Mouse (Mus musculus) liver, embryonic 12.5 days (tissue): ENCODE results near the gene Grin2b. TPM values are rescaled to one million over a fixed set of nuclear protein-coding genes. Genes with fewer than 3 reads are reported as not detected.
"Not testable (repeated sequence)": the region's sequence is repeated elsewhere in the genome, so short reads cannot be mapped to it uniquely, and the experiment has no call there.

Experiments used
- ATAC-seq: fragments of 200-750 bp; cut with Nextera tagmentation; 2 replicates; pipeline ENCODE4 v1.8.0; 2017; ENCODE audit warnings: moderate number of reproducible peaks, mild to moderate bottlenecking, moderate library complexity
- H3K27ac ChIP-seq: fragments of 300-500 bp; sonication (generic); 2 replicates; pipeline ENCODE4 v1.5.1; 2016; ENCODE audit warnings: mild to moderate bottlenecking
- H3K27me3 ChIP-seq: fragments of 300-500 bp; sonication (generic); replicated peaks from 2 replicates; pipeline ENCODE4 v1.6.1; 2016; ENCODE audit warnings: mild to moderate bottlenecking, moderate library complexity
- H3K36me3 ChIP-seq: fragments of 300-500 bp; sonication (generic); 2 replicates; pipeline ENCODE4 v1.6.1; 2016; ENCODE audit warnings: mild to moderate bottlenecking, moderate library complexity
- H3K4me1 ChIP-seq: fragments of 300-500 bp; sonication (generic); 2 replicates; pipeline ENCODE4 v1.6.1; 2016
- H3K4me2 ChIP-seq: fragments of 300-500 bp; sonication (generic); 2 replicates; pipeline ENCODE4 v1.6.1; 2016; ENCODE audit warnings: mild to moderate bottlenecking, moderate library complexity
- H3K4me3 ChIP-seq: fragments of 300-500 bp; sonication (generic); 2 replicates; pipeline ENCODE4 v1.5.1; 2016; ENCODE audit warnings: mild to moderate bottlenecking, moderate library complexity
- H3K9ac ChIP-seq: fragments of 300-500 bp; sonication (generic); 2 replicates; pipeline ENCODE4 v1.6.1; 2016; ENCODE audit warnings: mild to moderate bottlenecking, moderate library complexity
- H3K9me3 ChIP-seq: fragments of 300-500 bp; sonication (generic); replicated peaks from 2 replicates; pipeline ENCODE4 v1.6.1; 2016; ENCODE audit warnings: mild to moderate bottlenecking, moderate library complexity
- WGBS: fragments of 180-500 bp; shearing (Covaris S2); methylation state at CpG from one replicate; pipeline ENCODE4 v1.1.7; 2016; ENCODE audit not compliant: insufficient replicate concordance; 5-methylcytosine and 5-hydroxymethylcytosine counted together
- microRNA-seq: library from miRNA; unstranded; fragments of <30 nt; microRNA quantifications from one replicate; pipeline ENCODE4, GENCODE M21; 2017
- polyA plus RNA-seq: library from polyadenylated mRNA; unstranded; fragments of >200 nt; fragmentation: Nextera tagmentation; extraction: Ambion mirVana; gene quantifications from 2 replicates; pipeline ENCODE4 v1.2.1, GENCODE M21; 2016

The Grin2b gene
- polyA plus RNA-seq, 1 experiment from 2014 or later, result 0.26 TPM

- H3K27ac ChIP-seq, result no peak overlapping the region
- H3K9ac ChIP-seq, result no peak overlapping the region
- H3K27me3 ChIP-seq, result no peaks in the 10 kb centered on the region
- H3K4me1 ChIP-seq, result no peaks in the 10 kb centered on the region
- no peaks in the 10 kb centered on the region for H3K9me3 ChIP-seq
- no peak overlapping the region for H3K4me2 ChIP-seq
- 46% methylated on average over 12 of the region's 12 CpGs for WGBS
- no peak overlapping the region for H3K4me3 ChIP-seq
- no peaks in the 10 kb centered on the region for H3K36me3 ChIP-seq
- ATAC-seq, result no peak
Observed at GRCm38 (mm10) chr6:135700717-135701345, 472.5 kb downstream of the Grin2b start.

GRCm38 (mm10) chr6:135692533-135692932 is 480.8 kb downstream of the Grin2b start:
- Histone ChIP-seq H3K9me3 (0 out of 2 replicates have a peak, but pooled peaks cover 6% of the 10 kb centered on the region), H3K27ac (no peak overlapping the region), H3K36me3 (no peaks in the 10 kb centered on the region), H3K9ac (no peak overlapping the region), H3K27me3 (no peaks in the 10 kb centered on the region), H3K4me2 (no peak overlapping the region), H3K4me3 (no peak overlapping the region), H3K4me1 (no peaks in the 10 kb centered on the region)
- no peak for ATAC-seq
- 79% methylated on average over 9 of the region's 9 CpGs for WGBS

GRCm38 (mm10) chr6:135691561-135691960 is 481.8 kb downstream of the Grin2b start:
- Histone ChIP-seq H3K27ac (no peak overlapping the region), H3K4me3 (no peak overlapping the region), H3K9me3 (0 out of 2 replicates have a peak, but pooled peaks cover 6% of the 10 kb centered on the region), H3K27me3 (no peaks in the 10 kb centered on the region), H3K4me2 (no peak overlapping the region), H3K4me1 (no peaks in the 10 kb centered on the region), H3K9ac (no peak overlapping the region), H3K36me3 (no peaks in the 10 kb centered on the region)
- 79% methylated on average over 7 of the region's 7 CpGs for WGBS
- no peak for ATAC-seq

GRCm38 (mm10) chr6:135687926-135688325 is 485.4 kb downstream of the Grin2b start:
- H3K4me2 ChIP-seq, result no peak overlapping the region
- H3K27me3 ChIP-seq, result no peaks in the 10 kb centered on the region
- no peak overlapping the region for H3K27ac ChIP-seq
- H3K36me3 ChIP-seq, result no peaks in the 10 kb centered on the region
- 66% methylated on average over 9 of the region's 9 CpGs for WGBS
- no peak for ATAC-seq
- no peak overlapping the region for H3K4me3 ChIP-seq
- 0 out of 2 replicates have a peak, but pooled peaks cover 6% of the 10 kb centered on the region for H3K9me3 ChIP-seq
- H3K9ac ChIP-seq, result no peak overlapping the region
- H3K4me1 ChIP-seq, result no peaks in the 10 kb centered on the region

DNA sequence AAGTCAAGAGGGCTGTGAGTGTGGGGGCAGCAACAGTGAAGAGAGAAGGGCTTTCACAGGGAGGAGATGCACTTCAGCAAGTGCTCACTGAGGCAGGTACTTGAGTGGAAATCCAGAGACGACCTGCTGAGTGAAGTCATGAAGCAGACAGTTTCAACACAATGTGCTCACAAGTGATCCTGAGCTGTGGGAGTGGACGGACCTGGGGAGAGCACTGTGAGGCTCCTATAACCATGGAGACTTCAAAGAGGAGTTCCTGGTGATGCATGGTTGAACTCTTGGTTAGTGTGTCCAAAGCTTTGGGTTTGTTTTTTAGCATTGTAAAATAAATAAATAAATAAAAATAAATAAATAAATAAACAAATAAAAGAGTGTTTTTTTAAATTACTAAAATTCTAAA is 489.1 kb downstream of the Grin2b start:
- H3K36me3 ChIP-seq, result no peaks in the 10 kb centered on the region
- H3K4me2 ChIP-seq, result no peak overlapping the region
- H3K4me3 ChIP-seq, result no peak overlapping the region
- no peaks in the 10 kb centered on the region for H3K27me3 ChIP-seq
- H3K4me1 ChIP-seq, result no peaks in the 10 kb centered on the region
- no peaks in the 10 kb centered on the region for H3K9me3 ChIP-seq
- 44% methylated on average over 2 of the region's 2 CpGs for WGBS
- no peak for ATAC-seq
- H3K27ac ChIP-seq, result no peak overlapping the region
- no peak overlapping the region for H3K9ac ChIP-seq

DNA sequence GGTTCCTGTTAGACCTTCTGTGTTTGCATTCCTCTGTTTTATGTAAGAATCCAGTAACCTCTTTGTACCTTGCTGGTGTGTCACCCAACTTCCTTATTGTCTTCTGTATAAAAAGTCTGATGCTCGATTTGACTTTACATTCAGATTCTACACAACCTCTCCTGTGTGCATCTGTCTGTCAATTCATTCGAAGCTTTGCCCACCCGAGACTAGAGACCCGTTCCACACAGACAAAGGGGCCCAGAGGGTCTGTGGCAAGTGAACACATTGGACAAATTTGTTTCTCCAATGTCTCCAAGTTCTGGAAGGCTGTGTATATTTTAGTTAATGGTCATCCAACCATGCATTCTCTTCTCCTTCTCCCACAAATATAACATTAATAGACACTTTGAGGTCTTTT is 491.9 kb downstream of the Grin2b start:
- not testable (repeated sequence) for H3K4me3 ChIP-seq, H3K27me3 ChIP-seq, H3K4me2 ChIP-seq, H3K36me3 ChIP-seq, H3K9me3 ChIP-seq, H3K4me1 ChIP-seq, H3K27ac ChIP-seq, ATAC-seq, H3K9ac ChIP-seq
- 59% methylated on average over 4 of the region's 4 CpGs for WGBS

DNA sequence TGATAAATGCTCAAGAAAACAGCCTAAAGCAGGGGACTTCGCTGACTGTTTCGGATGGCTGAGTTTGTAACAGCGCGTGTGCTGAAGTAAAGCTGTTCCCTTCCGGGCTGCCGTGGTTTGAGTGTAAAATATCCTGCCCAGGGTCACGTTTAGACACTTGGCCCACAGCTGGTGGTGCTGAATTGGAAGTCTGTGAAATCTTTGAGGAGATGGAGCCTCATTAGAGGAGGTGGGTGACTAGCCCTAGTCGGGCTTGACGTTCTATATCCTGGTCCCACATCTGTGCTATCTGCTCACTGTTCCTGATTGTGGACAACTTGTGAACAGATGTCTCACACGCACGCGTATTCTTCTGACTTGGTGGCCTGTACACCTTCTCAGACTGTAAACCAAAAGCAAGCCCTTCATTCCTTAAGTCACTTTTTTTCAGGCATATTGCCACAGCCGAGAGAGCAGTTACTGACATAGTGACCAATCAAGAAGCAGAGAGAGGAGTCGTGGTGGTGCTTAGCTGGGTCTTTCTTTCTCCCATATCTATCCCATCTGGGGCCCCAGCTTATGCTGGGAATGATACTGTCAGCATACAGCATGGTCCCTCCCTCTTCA is 493.1 kb downstream of the Grin2b start:
- no peaks in the 10 kb centered on the region for H3K4me1 ChIP-seq
- 67% methylated on average over 14 of the region's 14 CpGs for WGBS
- H3K27ac ChIP-seq, result no peak overlapping the region
- H3K36me3 ChIP-seq, result no peaks in the 10 kb centered on the region
- H3K4me2 ChIP-seq, result no peak overlapping the region
- H3K4me3 ChIP-seq, result no peak overlapping the region
- no peaks in the 10 kb centered on the region for H3K27me3 ChIP-seq
- no peak overlapping the region for H3K9ac ChIP-seq
- H3K9me3 ChIP-seq, result no peaks in the 10 kb centered on the region
- no peak for ATAC-seq

GRCm38 (mm10) chr6:135674380-135674779 is 498.9 kb downstream of the Grin2b start:
- Histone ChIP-seq H3K4me2 (no peak overlapping the region), H3K9ac (no peak overlapping the region), H3K27me3 (no peaks in the 10 kb centered on the region), H3K27ac (no peak overlapping the region), H3K36me3 (no peaks in the 10 kb centered on the region), H3K9me3 (no peaks in the 10 kb centered on the region), H3K4me1 (no peaks in the 10 kb centered on the region), H3K4me3 (no peak overlapping the region)
- no peak for ATAC-seq
- 43% methylated on average over 4 of the region's 4 CpGs for WGBS

DNA sequence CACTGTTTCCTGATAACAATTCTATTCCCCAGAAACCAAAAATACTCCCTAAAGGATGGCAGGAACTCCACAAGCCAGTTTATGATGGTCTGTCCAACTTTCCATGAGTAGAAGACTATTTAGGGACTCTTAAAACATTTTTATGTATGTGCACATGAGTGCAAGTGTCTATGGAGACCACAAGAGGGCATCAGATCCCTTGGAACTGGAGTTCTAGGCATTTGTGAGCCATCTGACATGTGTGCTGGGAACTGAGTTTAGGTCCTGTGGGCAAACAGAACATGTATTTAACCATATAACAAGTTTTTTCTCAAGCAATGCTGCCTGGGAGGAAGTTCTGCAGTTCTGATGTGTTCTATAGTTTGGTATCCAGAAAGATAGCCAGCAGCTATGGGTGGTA is 501.3 kb downstream of the Grin2b start:
- H3K27ac ChIP-seq, result no peak overlapping the region
- ATAC-seq, result no peak
- H3K4me2 ChIP-seq, result no peak overlapping the region
- no peaks in the 10 kb centered on the region for H3K4me1 ChIP-seq
- H3K27me3 ChIP-seq, result no peaks in the 10 kb centered on the region
- no peaks in the 10 kb centered on the region for H3K36me3 ChIP-seq
- no peak overlapping the region for H3K4me3 ChIP-seq
- H3K9ac ChIP-seq, result no peak overlapping the region
- H3K9me3 ChIP-seq, result no peaks in the 10 kb centered on the region

Small RNA genes lying within 50 kb of the gene (microRNA-seq; reads per million reads assigned to microRNA genes)
- gene Gm22892, result not detected

Other genes with a start within 250 kb of the Grin2b start
- gene Gm8994, start 154.0 kb upstream of the Grin2b start, polyA plus RNA-seq, result not detected in 2 replicates
- not detected in 2 replicates for gene E330021D16Rik, start 242.1 kb upstream of the Grin2b start, polyA plus RNA-seq